Mouse (Mus musculus) cerebellum, adult 11 months (tissue): ENCODE measurements around the gene Plekhh1.

Experiments
- DNase-seq: peaks from one replicate; pipeline ENCODE4 v3.0.0; 2022

Gene Plekhh1

DNA sequence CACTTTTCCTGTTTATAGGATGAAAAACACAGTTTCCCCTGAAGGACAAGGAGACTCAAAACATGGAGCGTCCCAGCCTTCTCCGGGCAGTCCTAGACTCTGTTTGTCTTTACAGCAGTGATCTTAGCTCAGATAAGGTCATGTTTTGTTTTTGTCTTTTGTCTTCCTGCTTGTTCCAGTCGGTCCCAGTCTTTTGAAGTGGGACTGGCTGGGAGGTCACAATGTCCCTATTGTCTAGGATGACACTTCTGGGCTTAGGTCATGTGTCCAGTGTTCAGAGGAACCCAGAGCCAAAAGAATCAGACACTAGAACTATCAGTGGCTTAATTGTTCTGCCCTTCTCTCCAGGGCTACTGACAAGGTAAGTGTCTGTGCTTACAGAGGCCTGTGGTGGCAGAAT is 6.4 kb downstream of the Plekhh1 start:
- DNase-seq, result no peak

DNA sequence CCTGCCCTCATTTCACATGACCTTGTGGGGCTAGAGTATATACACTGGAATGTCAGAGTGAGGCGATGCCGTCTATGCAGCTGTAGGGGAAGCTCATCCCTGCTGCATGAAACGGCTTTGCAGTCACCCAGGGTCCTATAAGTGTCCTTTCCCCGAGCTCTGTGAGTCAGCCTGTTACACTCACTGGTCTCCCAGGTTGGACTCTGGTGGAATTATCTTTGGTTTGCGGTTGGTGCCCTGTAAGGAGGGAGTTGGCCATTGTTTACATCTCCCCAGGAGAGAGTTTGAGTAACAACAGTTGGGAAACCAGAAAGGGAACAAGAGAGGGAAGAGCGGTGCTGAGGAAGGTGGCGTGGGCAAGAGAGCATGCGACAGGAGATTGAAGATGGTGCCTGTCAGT is 10.7 kb downstream of the Plekhh1 start:
- DNase-seq, result no peak

DNA sequence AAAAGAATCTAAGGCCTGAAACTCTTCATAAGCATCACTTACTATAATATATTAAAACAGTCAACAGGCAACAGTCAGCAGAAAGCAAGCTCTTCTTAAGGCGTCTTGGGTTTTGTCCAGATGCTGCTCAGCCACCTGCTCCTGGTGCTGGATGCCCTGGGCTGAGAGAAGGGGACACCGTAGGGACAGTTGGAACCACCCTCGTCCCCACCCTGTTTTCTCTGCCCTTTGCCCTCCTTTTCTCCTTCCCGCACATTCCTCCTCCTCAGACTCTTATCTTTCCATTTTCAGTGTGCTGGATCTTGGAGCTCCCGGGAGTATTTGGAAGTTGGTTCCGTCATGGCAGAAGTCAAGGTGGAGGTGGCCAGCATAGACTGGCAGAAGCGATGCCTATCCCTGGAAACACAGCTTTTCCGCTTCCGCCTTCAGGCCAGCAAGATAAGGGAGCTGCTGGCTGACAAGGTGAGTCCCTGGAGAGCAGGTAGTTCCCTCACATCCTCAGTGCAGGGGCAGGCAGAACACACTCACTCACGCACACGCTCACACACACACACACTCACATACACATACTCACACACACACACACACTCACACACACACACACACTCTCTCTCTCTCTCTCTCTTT is 11.4 kb downstream of the Plekhh1 start:
- DNase-seq, result no peak

DNA sequence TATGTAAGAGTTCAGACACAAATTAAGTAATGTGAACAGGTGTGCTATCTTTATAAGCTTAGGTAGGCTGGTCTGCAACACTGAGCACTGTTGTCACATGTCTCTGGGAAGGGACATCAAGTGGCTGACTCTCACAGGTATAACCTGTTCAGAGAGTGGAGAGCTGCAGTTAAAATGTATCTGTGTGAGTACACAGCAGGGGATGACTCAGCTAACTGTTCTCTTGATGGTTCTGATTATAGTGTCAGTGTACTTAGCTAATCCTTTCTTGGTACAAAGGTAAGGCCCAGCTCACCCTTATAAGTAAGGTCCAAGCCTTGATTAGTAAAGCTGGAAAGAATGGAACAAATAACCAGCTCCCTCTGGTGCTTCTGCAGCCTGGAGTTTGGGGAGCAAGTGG is 12.5 kb downstream of the Plekhh1 start:
- DNase-seq, result no peak

DNA sequence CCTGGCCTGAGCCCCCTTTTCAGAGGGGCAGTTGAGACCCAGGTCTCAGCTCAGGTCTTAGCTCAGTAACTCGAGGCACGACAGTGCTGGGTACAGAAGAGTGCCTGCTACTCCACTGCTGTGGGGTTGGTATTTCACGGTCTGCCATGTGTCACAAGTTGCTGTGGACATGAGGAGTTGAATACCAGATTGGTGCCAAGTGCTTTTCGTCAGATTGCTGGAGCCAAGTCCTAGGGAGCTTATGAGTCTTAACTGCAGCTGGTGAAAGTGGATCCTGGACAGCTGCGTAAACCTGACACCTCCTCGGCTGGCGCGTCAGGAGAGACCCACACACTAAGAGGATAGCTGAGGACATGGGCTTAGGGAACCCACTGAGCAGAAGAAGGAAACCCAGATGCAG is 15.7 kb downstream of the Plekhh1 start:
- no peak for DNase-seq

DNA sequence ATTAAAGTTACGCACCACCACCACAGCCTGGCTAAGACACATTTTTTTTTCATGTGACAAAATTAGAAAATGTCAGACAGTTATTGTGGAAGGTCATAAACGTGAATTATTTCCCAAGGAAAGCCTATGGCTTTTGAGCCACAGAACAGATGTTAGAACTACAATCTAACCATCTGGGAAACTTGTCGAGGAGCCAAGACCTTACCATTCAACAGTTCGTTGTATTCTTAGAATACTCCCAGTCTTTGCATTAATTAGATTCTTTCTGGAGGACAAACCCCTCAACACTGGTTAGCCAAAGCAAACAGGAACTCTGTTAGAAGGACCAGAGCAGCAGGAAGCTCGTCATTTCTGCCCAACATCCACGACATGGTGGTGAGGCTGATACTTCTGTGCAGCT is 17.2 kb downstream of the Plekhh1 start:
- no peak for DNase-seq

DNA sequence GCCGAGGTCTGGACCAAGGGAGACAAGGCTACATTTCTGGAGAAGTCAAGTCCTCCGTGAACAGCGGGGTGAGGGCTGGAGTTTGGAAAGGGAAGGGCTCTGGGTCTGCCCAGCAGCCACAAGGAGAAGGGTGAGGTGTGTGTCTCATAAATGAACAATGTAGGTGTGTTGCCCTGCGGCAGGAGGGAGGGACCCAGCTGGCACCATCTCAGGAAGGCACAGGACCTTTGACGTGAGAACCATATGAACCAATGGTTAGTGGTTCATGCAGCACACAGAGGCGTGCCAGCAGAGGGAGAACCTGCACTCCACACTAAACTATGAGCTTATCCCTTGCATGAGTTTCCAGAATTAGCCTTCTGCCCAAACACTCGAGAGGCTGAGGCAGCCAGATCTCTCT is 18.2 kb downstream of the Plekhh1 start:
- no peak for DNase-seq

DNA sequence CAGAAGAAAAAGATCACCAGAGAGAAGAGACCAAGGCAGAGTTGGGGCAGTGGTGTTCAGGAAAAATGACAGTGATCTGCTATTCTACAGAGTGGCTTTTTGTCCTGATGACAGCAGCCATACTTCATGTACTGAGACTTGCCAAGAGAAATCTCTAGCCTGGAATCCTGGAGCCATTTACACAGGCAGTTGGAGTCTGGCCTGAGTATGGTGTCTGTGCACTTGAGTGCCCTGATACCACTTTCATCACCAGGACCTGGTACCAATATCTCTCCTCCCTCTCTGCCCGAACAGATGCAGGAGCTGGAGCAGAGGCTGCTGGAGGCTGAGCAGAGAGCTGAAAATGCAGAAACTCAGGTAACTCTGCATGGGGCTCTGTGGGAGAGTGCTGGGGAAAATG is 19.9 kb downstream of the Plekhh1 start:
- no peak for DNase-seq

DNA sequence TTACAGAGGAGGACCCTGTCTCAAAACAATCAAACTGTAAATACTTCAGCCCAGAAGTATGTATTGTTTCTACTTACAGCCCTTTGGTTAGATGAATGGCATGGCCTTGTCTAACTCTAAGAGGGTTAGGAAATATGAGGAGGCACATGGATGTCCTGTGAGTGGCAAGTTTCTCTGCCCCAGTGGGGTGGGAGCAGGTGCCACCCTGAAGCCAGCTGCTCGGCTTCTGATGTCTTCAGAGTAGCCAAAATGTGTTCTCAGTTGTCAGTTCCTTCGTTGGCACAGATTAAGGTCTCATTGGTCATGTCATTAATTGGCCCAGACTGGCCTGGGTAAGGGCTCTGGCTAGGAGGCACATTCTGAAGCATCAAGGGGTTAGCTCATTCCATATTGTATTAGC is 20.8 kb downstream of the Plekhh1 start:
- no peak for DNase-seq

DNA sequence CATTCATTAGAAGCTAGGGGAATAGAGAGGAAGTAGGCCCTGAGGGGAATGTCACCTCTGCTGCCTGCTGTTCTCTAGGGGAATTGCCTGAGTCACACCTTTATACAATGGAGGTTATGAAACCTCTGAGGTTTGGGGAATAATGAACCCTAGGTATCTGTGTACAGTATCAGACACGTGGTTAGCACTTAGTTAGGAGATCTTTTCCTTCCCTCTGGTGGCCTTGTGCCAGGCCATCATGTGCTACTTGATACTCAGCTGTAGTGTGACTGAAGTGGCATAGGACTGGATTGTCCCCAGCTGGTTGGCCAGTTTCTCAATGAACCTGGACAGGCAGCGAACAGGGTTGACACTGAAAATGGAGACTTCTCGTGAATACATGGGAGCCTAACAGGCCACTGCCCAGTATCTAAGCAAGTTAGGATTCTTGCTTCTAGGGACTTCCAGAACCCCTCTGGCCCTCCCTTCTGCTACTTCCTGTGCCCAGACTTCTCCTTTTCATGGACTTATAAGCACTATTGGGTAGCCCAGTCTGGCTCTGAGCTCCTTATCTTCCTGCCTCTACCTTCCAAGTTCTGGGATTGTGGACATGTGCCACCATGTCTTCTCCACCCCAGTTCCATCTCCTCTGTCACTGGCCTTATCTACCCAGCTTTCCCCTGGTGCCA is 21.7 kb downstream of the Plekhh1 start:
- DNase-seq, result no peak

DNA sequence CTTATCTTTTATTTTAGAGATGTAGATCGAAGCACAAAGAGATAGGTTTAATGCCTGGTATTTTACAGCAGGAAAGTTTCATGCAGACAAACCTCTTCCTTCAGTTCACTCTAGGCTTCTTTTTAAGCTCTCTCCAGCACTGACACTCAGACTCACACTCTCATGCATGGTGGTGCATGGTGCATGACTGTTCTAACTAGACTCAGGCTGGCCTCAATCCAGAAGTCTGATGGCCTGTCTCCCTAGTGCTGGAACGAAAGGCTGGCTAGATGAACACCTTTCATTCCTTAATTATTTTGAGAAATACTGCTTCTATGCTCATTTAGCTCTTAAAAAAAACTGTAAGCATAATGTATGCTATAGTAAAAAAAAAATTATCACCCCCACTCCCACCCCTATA is 23.1 kb downstream of the Plekhh1 start:
- no peak for DNase-seq

DNA sequence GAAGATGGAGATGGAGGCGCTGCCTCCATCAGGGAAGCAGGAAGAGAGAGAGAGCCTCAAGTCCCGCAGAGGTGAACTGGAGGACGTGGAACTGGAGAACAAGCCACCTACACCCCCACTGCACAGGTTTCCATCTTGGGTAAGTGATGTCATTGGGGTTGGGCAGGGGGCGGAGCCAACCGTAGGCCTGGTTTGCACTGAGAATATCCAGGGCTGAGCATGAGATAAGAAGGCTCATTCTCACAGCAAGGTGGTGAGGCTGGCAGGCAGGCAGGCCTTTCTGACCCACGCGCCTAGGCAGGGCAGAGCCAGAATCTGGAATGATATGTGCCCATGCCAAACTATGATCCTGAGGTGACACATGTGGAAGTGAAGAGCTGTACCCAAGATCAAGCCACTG is 26.3 kb downstream of the Plekhh1 start:
- no peak for DNase-seq

DNA sequence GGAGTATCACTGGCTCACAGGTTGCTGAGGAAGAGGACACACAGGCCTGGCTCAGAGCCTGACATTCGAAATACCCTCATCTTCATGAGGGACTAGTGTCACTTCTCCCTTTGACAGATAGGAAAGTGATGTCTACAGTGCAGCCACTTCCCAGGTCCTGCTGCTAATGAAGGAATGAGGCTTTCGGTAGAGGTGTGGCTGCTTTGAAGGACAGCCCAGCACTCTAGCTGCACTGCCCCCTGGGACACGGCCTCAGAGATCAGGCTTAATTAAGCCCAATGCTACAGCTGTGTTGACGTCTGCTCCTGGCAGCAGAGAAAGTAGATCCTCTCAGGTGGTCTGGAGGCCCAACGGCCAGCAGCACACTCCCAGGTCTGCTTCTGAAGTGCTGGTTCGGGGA is 30.6 kb downstream of the Plekhh1 start:
- no peak for DNase-seq

DNA sequence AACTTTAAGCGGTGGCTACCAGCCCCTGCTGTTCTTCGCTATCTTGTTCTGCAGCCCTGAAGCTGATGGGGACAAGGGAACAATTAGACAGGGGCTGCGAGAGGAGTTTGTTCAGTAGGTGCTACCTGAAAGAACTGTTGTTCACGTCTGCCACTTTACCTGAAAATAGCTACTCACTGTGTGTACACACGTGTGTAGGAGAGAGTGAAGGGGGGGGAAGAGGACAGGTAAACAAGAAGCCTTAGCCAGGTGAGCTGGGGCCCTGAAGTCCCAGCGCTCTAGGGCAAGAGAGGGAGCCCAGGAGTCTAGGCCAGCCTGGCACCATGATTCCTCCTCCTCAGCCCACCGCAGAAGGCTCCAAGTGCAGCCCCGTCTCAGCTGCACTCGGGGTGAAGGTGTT is 31.2 kb downstream of the Plekhh1 start:
- DNase-seq, result no peak

DNA sequence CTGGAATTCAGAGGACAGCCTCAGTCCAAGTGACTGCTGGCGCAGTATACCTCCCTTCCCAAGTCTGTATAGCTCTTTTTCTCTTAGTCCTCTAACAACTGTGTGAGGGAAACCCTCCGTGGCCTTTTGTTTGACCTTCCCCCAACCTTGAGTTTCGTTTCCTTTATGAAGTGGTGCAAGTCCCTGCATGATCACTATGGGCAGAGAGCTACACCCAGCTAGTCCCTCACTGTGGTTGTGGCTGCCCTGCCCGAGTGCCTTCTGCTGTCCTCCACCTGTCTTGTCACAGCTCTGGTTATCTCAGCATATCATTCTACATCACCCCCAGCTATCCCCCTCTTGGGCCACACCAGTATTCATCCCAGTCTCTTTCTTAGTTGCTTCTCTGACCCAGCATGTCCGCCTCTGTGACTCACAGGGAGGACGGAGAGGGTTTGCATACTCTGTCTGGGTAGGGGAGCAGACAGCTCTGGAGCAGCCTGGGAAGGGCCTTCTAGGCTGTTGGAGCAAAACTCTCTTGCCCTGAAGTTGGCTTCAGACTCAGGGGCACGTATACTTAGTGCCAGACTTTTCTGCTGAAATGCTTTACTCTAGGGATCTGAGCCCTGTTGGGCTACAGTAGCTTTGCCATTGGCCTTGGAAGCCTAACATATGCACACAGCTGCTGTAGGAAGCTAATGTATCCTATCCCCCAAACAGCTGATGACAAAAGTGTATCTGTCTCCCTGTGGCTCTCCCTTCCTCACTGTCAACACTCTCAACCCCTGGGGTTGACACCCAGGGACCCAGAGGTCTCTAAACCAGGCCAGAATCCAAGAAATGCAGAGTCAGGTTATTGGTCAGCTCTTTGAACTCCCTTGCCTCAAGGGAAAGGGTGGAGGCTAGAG is 32.0 kb downstream of the Plekhh1 start:
- no peak for DNase-seq

DNA sequence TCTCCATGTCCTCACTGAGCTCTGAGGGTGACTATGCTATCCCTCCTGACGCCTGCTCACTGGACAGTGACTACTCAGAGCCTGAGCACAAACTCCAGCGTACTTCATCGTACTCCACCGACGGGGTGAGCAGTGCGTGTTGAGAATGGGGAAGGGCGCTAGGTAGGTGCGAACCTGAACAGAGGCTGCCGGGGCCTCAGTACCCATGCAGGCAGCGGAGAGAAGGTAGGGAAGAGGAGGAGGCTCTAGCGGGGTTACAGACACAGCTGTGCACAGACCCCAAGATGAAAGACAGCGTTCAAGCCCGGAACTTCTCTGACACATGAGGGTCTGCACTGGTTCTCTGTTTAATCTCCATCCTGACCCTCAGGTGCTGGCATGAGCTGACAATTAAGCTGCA is 35.5 kb downstream of the Plekhh1 start:
- DNase-seq, result no peak

DNA sequence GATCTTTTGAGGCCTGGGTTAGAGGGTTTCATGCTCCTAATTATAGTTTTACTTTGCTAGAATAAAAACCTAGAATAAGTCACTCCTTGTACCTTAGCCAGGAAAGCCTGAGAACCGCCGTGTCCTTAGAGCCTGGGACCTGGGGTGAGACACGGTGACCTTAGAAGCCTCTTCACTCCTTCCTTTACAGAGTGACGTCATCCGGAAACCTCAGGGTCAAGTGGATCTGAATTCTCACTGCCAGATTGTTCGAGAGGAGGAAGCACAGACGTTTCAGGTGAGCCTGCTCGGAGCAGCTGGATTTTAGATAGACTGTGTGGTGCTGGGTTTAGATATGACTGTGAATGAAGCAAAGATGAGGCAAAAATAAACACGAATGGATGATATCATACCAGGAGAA is 37.5 kb downstream of the Plekhh1 start:
- DNase-seq, result no peak

DNA sequence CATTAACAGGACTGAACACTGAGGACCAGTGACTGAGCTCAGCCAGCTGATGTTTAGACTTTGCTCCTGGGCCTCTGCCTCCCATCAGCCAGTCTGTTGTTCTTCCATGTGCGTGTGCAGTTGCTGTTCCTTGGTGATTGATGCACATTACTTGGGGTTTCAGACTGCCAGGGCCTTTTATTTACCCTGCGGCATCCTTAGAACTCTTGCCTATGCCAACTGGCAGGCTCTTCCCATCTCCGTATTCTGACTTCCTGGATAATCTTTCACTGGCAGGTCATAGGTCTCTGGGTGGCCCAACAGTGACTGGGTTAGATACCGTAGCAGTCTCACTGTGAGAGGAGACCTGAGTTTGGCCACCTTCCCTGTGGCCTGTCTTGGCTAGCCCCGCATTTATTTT is 38.6 kb downstream of the Plekhh1 start:
- no peak for DNase-seq

DNA sequence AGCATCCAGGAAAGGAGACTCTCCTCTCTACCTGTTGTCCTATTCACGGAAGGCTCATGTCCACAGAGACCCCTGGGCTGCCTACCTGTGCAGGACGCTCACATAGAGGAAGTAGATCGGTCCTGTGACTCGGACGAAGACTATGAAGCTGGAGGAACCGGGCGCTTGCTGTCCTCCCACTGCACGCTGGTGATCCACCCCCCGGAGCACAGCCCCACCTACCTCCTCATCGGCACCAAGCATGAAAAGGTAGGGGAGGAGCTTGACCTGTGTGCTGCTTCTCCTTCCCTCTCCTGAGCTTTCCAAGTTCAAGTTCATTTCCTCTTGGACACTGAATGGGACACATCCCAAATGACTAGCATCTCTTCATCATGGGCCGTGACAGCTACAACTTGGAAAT is 39.3 kb downstream of the Plekhh1 start:
- no peak for DNase-seq

DNA sequence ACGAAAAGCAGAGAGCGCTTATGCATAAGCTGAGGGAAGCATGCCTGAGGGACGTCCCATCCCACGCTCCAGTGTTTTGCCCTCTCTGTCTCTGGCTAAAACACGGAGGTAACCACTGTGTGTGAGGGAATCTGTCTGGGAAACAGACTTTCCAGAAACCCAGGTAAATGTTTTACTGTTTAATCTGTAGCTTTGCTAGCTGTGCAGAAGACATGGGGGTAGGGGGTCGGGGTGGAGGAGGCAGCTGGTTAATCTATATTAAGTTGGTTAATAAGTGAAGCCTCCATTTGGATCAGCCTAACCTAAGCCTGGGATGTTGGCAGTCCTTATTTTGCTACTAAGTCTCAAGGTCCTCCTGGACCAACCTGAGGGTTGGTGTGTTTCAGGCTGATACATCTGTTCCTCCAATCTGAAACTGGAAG is 40.2 kb downstream of the Plekhh1 start:
- no peak for DNase-seq

DNA sequence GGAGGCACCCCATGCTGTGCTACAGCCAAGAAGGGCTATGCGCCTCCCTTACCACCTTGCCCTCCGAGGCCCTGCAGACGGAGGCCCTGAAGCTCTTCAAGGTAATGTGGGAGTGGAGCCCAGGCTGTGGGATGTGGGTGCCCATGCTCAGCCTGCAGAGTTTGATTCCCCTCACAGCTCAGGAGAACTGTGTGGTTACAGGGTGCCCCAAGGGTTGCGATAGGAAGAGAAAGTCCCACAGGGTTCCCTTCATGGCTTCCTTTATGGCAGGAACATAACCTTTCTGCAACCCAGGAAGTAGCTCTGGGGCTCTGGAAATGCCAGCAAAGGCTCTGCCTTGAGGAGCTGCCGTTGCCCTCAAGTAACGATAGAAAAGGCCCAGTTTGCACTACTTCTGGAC is 41.0 kb downstream of the Plekhh1 start:
- no peak for DNase-seq

DNA sequence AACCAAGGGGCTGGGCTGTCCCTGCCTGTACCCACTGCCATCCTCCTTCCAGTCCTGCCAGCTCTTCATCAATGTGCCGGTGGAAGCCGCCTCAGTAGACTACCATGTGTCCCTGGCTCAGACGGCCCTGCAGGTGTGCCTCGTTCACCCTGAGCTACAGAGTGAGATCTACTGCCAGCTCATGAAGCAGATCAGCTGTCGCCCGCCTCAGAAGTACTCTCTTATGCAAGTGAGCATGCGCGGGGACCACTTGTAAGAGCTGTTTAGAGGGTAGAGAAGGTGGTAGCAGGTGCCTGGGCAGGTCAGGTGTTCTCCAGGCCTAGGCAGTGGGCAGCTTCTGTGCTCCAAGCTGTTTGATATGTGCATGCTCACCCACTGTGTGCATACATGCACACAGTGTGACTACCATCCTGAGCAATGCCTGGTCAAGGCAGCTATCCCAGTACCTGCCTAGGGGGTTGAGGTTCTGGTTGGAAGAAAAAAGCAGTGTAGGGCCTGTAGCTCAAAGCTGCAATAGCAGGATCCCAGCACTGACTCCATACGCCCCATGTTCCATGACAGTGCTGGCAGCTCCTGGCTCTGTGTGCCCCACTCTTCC is 41.9 kb downstream of the Plekhh1 start:
- no peak for DNase-seq

DNA sequence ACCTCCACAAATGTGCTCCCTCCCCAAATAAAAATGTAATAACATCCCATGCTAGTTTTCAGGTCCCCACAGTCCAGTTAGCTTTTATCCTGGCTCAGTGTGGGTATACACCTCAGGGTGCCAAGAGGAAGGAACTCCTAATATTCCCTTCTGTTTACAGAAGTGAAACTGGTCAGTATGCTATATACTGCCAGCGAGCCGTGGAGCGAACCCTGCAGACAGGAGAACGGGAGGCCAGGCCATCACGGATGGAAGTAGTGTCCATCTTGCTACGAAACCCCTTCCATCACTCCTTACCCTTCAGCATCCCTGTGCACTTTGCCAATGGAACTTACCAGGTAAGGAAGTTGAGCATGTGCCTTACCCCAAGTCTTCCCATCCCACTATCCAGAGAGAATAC is 43.6 kb downstream of the Plekhh1 start:
- DNase-seq, result no peak

DNA sequence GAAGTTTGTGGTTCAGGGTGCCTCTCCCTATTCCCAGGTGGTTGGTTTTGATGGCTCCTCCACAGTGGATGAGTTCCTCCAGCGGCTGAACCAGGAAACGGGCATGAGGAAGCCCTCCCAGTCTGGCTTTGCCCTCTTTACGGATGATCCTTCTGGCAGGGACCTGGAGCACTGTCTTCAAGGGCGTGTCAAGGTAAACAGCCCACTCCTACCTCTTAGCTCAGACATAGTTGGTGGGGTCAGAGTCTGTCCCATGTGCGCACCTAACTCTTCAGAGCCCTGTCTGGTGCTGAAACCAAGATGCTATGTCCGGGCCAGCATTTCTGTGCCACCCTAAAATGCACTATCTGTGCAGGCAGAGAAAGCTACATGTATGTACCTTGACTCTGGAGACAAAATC is 44.4 kb downstream of the Plekhh1 start:
- no peak for DNase-seq
